Mouse (Mus musculus): ENCODE results near the gene Dlgap3. TPM values are rescaled to one million over a fixed set of nuclear protein-coding genes. Genes with fewer than 3 reads are reported as not detected.

Gene Dlgap3
- total RNA-seq, 2 experiments from 2014 or later, result 4.9 to 6.1 TPM

DNA sequence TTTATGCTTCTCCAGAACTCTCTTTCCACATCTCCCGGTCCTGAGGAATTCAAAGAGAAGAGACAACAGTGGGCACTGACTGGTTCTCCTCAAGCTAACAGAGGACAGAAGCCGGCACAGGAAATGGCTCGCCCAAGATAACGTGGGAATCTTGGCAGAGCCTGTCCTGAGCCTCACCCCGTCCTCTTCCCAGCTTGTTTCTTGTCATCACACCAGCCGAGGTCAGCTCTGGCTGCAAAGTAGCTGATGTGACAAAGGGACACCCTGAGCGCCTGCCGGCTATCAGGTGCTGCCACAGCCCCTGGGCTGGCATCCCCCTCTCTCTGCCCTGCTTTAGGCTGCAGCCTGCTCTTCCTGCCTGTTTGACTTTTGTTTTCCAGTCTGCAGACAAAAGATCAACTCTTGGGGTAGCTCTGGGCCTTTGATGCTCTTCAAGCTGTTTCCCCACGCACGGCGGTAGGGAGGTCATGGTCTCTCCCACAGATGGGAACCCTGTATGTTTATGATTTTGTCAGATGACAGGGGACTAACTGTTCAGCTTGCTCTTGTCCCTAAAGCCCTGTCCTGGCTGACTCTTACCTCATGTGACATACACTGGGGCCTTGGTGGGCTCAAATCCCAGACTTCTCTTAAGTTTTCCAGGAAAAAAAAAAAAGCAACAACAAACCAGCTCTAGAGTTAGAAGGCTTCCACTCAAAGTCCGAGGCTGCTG lies 89.3 kb downstream of the Dlgap3 start:
- no peak for DNase-seq (ENCODE audit: low spot score in 2 of 2)

GRCm38 (mm10) chr4:127261601-127262000 lies 92.6 kb downstream of the Dlgap3 start:
- no peak for DNase-seq (ENCODE audit: low spot score in 2 of 2)

DNA sequence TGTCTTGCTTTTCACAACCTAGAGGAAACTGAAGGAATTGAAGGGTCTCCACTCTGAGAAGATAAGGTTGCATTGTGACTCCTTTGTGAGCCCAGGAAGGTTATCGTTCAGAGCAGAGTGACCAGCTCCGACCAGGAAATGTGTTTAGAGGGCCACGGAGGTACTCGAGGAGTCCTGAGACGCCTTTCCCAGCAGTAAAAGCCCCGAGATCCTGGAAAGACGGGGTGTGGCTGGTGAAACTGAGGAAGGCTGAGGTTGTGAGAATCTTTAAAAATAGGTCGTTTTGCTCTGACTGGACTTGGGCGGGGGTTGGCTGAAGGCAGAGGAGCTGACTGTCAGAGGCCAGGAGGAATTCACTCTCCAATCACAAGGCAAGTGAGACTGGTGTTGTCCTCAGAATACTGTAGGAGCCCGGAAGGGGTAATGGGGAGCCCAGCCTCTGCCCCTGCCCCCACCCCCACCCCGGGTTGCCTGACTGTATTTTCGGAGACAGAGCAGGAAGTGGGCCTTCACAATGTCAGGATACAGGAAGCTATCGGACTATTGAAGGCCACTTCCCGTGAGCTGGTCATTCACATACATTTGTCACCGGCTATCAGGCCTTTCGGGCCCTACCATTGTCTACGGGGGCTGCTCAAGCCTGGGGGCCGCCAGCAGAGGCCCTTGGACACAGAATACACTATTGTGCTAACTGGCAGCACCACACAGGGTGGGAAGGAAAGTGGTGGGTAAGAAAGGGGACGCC lies 94.6 kb downstream of the Dlgap3 start:
- DNase-seq (ENCODE audit: low spot score in 2 of 2), result no peak

GRCm38 (mm10) chr4:127264183-127264554 lies 95.2 kb downstream of the Dlgap3 start:
- DNase-seq (ENCODE audit: low spot score in 2 of 2), result no peak

GRCm38 (mm10) chr4:127278451-127279001 lies 109.5 kb downstream of the Dlgap3 start:
- no peak for DNase-seq (ENCODE audit: low spot score in 2 of 2)

GRCm38 (mm10) chr4:127279241-127279640 lies 110.2 kb downstream of the Dlgap3 start:
- DNase-seq (ENCODE audit: low spot score in 2 of 2), result no peak

Other genes starting within 250 kb of the Dlgap3 start
- gene Zmym4, start 201.1 kb upstream of the Dlgap3 start, total RNA-seq (2021), result 10 to 100 TPM; 29.3 to 32.5 TPM
- 100 to 1,000 TPM; 233 to 291 TPM for gene Sfpq, start 147.9 kb upstream of the Dlgap3 start, total RNA-seq (2021)
- gene Zmym1, start 108.1 kb upstream of the Dlgap3 start, total RNA-seq (2021), result 1 to 10 TPM; 6.6 to 8.1 TPM
- 10 to 100 TPM; 13.4 to 17.3 TPM for gene Zmym6, start 91.8 kb upstream of the Dlgap3 start, total RNA-seq (2021)
- gene Tmem35b, start 45.5 kb upstream of the Dlgap3 start, total RNA-seq (2021), result 10 to 100 TPM; 15.0 to 19.6 TPM
- 10 to 100 TPM; 50.9 to 54.2 TPM for gene Smim12, start 74.6 kb downstream of the Dlgap3 start, total RNA-seq (2021)
- 1 to 10 TPM; 2.7 to 3.1 TPM for gene Gja4, start 144.8 kb downstream of the Dlgap3 start, total RNA-seq (2021)
- gene Gjb3, start 161.6 kb downstream of the Dlgap3 start, total RNA-seq (2021), result not detected
- not detected for gene Gjb4, start 184.9 kb downstream of the Dlgap3 start, total RNA-seq (2021)
- under 1 TPM in 1 of 2 experiments, not detected in 1; 0.17 TPM for gene Gjb5, start 189.0 kb downstream of the Dlgap3 start, total RNA-seq (2021)